Mouse (Mus musculus) MEL-GATA-1-ER (cell line): ENCODE data around the gene Dcst2.

Experiments
- DNase-seq: peaks from one replicate; pipeline ENCODE4 v3.0.0-alpha.2; 2012; ENCODE audit warnings: low read depth; ENCODE audit errors: extremely low read depth

Dcst2 gene

DNA sequence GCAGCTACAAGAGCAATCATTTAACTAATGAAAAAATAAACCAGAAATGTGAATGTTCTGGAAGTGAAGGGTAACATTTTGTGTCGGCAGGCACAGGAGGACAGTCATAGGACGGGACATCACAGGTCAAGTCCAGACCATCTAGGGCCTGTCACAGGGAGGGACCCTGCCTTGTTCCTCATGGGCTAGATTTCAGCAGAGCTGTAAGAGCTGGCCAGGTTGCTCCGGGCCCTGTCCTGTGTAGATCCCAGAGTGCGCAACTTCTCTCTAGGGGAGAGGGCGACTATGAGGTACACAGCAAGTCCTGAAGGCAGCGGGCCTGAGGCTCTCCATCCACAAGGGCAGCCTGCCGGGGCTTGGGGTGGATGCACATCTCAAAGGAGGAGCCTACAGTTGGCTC lies at the start of gene Dcst2:
Gene Dcst2 (plus strand): TSS at position 301 of the 400 bp plus-strand sequence.
- no peak for DNase-seq

DNA sequence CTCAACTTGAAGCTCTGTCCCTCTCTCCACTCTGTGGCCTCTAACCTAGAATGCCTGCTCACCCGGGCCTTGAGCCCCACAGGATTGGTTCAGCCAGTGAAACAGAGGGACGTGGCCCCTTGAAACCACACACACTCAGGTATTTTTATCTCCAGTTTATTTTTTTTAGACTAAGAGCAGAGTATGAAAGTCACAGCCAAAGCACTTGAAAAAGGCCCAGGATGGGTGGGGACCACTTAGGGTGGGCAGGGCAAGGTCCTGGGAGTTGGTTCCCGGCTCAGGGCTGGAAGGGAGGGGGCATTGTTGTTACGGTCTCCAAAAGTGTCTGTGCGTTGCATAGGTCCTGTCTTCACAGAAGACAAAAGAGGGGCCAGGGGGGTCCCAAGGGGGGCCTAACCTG lies 47.4 kb upstream of the Dcst2 start:
- DNase-seq, result no peak

DNA sequence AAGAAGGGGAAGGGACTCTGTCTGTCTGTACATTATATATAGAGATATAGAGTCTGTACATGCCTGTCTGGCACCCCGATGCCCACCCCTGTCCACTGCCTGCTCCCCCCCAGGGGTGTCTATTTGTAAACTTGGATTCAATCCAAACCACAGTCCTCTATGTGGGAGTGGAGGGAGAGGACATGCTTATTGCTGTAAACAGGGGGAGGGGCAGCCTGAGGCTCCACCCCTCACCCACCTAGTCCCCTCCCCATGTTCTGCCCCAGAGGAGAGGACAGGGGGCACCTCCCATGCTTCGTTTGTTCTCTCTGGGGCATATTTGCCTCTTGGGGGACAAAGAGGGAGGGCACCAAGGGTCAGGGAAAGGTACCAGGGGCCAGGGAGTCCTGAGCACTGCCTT lies 47.0 kb upstream of the Dcst2 start:
- no peak for DNase-seq

DNA sequence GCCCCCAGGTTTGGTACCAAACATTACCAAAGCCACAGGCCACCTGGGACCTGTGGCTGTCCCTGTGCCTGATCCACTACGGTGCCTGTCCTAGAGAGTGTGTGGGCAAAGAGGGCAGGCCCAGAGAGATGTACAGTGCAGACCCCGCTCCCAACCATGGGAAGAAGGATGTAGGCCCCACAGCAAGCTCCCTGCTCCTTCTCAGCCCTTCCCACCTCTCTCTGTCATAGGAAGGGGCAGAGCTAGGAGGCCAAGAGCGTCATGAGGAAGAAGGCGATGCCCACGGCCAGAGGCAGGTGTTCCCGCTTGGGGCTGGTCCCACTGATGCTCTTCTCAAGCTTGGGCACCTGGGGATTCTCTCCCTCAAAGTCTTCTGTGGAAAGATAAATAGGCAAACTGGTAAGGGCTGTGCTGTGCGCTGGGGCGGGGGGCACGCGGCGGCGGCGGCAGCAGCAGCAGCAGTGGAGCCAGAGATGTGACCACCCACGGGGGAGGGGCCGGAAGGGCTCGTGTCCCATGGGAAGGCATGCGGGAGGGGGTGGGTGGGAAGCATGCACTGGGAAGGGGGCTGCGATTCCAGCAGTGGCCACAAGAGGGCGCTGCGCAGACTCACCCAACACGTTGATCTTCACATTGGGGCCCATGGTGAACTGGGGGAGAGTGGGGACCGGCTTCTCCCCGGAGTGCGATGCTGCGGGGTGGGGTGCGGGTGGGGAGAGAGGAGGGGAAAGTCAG lies 46.4 kb upstream of the Dcst2 start:
- DNase-seq, result no peak

DNA sequence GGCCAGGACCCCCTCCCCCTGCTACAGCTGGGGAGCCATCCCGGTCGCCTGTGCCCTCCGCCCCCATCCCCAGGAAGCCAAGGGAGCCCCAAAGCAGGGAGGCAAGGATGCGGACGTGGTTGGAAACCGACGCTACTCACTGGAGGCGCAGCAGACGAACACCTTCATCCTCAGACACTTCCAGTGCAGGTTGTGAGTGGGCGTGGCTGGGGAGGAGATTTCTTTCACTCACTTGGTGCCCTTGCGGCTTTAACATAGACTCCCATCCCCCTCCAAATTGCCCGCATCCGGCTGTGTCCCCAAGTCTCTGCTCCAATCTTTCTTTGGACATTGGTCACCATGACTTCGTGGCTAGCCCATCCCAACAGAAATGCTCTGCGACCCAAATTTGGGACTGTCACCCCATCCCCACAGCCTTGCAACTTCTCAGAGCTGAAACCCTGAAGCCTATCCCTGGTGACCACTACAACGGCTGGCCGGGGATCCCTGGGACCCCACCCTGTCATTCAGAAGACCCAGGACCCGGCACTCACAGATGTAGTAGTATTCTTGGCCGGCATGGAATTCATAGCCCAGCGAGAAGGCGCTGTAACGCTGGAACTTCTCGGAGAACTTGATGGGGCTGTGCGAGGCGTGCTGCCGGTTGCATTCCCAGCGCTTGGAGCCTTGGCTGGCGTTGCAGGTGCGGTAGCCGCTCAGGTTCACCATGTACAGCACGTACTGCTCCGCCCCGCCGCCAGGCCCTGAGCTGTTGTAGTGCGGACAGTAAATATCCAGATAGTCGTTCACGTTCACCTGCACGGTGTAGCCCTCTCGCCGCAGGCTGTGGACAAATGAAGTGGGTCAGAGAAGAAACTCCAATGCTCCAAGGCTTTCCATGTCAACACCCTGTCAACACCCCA lies 45.6 kb upstream of the Dcst2 start:
- no peak for DNase-seq

DNA sequence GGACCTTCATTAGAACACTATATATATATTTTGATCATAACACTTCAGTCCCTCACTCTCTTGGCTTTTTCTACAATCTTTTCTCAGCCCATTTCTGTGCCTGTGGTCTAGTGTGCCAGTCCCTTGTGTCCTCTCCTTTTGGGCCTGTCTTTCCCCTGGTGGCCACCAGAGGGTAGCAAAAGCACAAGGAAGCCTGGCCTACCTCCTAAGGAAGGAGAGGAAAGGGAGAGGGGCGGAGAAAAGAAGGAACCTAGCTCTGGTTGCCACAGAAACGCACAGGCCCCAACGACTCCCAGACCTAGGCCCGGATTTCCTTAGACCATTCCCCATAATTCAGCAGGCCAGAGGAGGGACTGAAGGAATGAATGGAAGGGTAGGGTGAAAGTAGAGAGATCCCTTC lies 44.9 kb upstream of the Dcst2 start:
- DNase-seq, result peak; percentile 68

DNA sequence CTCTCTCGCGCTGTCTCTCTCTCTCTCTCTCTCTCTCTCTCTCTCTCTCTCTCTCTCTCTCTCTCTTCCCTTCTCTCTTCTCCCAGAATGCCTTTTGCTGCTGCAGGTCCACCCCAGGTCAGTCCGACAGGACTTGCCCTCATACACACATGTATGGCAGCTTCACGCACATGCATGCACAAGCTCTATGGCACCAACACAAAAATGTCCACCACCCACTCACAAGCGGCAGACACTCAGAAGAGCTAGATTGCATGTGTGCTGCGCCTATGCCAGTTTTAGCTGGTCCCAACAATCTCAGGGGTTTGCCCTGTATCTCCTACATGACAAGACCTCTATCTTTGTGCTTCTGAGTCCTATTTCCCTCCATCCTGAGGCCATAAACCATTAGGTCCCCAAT lies 44.5 kb upstream of the Dcst2 start:
- no peak for DNase-seq

DNA sequence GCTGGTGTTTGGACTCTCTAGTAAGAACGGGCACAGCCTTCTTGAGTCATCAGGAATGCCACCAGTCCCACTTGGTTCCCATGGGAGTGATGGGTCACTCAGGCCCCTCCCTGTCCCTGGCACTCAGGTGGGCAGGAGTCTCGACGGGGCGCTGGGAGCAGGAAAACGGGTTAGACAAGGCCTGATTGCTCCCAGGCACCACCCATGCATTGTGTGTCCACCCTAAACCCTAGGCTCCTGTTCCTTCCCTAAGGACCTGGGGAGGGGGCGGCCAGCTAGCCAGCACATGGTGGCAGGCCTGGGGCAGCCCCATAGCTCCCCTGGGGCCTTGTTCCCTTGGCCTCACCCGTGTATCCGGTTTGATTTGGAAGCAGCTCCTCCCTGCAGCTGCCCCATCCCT lies 43.5 kb upstream of the Dcst2 start:
- DNase-seq, result no peak

DNA sequence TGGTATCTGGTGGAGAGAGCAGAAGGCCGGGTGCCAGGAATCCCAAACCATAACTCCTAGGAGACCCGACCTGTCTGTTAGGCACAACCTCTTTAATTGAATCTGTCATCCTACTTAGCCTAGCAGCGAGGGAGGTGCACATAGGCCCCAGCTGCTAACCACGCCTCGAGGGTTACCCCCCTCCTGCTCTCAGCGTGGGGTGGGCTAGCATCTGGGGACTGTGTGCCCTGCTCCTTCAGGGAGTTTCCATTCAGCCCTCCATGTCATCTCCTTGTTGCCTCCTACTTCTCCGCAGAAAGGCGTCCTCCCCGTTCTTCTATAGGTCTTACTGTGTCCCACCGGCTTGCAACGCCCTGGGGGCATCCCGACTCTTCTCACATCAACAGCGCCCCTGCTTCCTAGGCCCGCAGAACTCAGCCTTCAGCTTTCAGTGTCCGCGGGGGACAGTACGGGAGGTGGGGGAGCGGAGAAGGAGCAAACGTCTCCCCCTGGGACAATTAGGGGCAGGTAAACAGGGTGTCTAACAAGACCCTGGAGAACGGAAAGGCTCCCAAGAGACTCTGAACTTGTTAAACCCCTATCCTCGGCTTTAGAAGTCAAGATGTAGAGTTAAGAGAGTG lies 42.7 kb upstream of the Dcst2 start:
- DNase-seq, result no peak

DNA sequence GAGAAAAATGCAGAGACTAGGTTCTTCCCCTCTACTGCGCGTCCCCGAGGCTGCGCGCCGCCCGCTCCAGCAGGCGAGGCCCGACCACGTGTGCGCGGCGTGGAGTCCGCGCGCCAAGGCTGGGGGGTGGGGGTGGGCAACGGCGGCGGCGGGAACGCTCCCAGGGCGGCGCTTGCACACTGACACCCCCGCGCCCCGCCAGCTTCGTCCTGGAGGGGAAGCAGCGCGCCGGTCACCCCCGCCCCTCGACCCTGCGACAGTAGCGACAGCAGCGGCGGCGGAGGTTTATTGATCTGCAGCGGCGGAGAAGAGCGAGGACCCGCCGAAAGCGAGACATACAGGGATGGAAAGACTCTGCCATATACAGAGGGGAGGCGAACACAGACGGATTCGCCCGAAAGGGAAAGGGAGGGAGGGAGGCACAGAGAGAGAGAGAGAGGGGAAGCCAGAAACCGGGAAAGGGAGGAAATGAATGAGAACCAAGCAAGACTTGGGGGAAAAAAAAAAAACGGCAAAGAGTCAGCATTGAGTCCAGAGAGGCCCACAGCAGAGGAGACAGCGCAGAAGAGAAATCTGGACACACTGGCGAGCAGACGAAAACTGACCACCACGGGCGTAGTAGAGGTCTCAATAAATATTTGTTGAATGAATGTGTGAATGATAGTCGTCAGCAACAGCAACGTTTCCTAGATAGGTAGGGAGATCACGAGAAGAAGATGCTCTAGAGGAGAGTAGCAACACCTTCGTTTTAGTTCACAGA lies 42.0 kb upstream of the Dcst2 start:
- no peak for DNase-seq

DNA sequence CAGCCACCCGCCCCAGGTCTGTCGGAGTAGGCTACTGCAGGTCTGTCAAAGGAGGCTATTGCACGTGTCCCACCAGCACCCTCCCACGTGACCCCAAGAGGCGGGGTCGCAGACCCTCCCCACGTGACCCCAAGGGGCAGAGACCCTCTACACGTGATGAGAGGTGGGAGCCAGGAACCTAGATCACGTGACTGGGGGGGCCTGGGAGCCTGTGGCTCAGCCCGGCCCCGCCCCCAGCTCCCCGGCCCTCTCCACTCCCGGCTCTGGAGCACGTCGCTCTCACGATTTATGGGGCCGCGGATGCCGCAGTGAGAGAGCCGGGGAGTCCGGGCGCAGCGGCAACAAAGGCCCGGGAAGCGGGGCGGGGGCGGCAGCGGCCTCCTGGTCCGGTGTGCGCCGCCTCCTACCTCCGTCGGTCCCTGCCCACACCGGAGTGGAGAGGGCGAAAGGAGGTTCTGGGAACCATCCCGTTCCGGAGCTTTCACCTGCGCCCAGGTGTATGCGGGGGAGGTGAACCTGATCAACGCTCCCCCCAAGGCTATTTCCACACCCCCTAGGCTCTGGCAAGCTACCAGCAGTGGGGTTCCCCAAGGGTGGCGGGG lies 41.1 kb upstream of the Dcst2 start:
- DNase-seq, result no peak

DNA sequence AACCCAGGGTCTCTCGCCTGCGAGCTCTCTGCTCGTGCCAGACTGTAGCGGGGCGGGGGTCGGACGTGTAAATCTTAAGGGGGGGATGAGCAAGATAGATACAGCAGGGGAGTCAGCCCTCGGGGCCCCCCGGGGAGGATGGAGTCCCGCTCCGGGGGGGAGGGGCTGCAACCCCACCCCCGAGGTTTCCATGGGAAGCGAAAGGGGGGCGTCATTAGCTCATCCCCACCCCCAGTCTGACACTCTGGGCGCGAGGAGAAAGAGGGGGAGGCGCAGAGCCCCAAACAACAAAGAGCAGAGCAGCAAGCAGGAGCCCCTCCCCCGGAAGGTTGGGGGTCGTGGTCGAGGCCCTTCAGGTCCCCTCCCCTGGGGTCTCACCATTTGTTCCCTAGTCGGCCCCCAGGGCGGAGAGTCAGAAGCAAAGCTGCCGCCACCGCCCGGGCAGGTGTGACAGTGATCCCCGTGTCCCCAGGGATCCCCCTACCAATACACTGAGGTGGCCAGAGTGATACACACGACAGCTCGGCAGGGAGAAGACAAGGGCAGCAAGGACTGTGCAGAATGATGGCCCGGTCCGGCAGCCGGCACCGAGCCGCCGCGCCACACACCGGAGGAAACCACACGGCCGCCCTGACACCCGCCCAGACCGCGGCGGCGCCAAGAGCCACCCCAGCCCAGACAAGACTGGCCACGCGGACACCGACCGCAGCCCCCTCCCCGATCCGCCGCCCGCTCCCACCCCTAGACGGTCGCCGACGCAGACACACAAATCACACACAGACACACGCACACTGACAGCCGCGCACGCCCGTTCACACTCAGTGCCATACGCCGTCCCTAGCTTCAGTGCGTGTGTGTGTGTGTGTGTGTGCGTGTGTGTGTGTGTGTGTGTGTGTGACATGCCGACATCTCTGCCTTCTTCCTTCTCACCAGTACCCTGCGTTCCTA lies 40.3 kb upstream of the Dcst2 start:
- no peak for DNase-seq

DNA sequence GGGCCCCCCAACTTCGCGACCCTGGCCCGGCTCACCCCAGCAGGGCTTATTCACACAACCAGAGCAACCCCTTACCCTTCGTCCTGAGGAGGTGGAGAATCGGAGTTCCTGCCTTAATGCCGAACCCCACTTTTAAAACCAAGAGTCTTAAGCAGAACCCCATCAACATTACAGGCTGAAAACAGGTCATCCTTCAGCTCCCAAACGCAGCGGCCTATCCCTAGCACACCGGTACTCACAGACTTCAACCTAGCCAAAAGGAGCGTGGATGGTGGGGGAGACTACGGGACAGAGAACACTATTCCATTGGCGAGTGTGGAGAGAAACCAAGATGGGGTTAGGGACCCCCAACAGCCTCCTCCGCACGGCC lies 39.7 kb upstream of the Dcst2 start:
- DNase-seq, result no peak

DNA sequence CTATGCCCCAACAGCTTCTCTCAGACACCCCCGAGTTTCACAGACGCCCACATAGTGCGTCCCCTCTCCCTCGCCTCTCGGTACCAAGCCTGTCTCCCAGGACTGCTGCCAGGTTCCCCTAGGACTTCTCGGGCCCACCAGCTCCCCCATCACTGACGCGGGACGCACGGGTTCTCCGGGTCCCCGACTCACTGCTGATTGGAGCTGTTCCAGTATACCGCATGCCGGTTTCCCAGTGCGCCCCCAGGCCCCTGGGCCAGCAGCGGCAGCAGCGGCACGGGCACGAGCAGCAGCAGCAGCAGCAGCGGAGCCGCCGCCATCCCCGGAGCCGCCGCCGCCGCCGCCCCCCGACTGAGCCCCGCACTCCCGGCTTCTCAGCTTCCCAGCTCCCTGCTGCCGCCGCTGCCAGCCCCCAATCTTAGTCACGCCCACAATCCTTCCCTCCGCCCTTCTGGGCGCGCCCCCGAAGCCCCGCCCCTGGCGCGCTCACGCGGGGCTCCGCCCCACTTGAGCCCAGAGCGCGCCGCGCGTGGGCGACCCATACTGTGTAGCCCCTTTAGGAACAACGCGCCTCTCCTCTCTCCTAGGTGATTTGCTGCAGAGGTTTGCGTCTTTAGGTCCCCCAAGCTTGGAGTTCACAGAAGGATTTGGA lies 39.1 kb upstream of the Dcst2 start, which contains the start of gene Efna3:
Gene Efna3 (minus strand): TSS at position 452 of the 652 bp plus-strand sequence.
- no peak for DNase-seq

DNA sequence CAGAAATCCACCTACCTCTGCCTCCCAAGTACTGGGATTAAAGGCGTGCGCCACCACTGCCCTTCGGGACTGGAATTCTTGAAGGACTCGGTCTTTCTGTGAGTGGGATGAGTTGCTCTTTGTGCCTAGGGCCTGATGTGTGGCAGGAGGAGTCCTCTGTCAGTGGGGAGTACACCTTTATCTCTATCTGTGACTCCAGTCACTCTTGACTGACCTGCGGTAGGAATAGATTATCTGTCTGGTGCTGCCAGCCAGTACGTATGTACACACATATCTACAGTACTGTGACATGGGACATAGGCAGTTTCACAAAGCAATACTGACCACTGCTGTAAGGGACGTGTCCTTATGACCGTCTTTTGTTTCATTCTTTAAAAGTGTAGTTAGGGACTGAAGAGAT lies 35.9 kb upstream of the Dcst2 start:
- DNase-seq, result no peak

DNA sequence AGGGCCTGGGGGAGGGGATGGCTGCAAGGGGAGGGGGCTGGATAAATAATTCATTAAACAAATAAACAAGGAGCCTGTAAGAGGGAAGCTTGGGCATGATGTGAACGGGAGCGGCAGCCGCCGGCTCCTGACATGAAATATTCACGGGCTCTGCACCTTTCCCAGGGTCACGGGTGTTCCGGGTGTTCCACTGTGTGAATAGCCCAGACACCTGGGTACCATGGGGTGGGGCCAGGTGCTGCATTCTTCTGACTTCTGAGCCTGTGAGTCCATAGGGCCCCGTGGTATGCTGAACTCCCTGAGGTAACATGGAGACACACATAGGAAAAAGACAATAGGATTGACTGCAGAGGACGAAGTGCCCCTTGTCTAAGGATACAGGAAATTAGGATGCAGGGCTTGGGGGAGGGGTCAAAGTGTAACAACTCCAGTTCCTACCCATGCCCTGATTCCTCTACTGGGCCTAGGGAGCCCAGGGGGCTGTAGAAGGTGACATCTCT lies 34.4 kb upstream of the Dcst2 start:
- no peak for DNase-seq

DNA sequence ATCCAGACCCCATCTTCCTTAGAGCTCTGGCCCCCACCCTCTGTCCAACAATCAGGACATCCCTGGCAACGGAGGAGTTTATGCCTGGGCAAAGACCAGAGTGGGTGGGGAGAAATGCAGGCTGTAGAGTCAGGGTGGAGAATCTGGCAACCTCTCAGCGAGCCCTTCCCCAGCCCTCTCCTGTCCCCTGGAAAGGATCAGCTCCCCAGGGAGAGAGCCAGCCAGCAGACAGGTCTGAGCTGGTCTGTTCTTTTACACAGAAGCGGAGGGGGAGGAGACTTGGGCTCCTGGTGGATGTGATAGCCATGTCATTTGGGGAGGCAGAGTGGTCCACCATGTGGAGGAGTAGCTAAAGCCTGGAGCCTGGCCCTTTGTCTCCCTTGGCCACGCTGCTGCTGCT lies 33.2 kb upstream of the Dcst2 start:
- DNase-seq, result no peak

DNA sequence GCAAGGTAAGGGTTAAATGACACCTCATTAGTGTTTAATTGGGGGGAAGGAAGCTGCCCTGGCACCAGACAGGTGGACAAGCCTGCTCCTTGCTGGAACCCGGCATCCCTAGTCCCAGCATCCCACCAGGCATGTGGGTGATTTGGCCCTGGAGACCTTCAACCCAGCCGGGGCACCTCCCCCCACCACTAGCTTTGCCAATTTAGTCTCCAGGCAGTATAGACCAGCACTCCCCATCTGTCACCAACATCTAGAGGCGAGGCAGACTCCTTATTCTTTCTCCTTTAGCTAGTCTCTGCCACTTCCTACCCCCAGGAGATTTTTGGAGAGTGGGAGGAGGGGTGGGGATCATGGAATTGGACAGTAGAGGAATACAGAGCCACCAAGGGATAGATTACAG lies 31.4 kb upstream of the Dcst2 start:
- no peak for DNase-seq

DNA sequence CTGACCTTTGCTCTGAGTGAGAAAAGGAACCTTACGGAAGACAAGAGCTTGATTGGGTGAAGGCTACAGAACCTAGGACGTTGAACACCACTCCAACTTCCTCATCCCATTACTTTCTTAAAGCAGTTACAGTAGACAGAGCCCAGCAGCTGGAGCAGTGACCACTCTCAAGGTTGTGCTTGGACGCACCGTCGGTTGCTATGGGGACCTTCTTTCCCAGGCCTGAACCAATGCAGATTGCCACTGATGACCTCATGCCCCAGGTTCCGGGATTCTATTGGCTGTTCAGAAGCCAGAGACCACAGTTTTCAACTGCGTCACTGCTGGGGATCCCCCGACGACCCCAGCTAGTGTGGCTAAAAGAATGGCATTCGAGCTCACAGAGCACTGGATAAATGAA lies 30.8 kb upstream of the Dcst2 start:
- no peak for DNase-seq
